Mouse (Mus musculus): ENCODE measurements around the gene Tshz3.

The Tshz3 gene

GRCm38 (mm10) chr7:36786713-36787421 lies 88.9 kb downstream of the Tshz3 start:
- DNase-seq (ENCODE audit: low spot score in 2 of 2) = no peak

DNA sequence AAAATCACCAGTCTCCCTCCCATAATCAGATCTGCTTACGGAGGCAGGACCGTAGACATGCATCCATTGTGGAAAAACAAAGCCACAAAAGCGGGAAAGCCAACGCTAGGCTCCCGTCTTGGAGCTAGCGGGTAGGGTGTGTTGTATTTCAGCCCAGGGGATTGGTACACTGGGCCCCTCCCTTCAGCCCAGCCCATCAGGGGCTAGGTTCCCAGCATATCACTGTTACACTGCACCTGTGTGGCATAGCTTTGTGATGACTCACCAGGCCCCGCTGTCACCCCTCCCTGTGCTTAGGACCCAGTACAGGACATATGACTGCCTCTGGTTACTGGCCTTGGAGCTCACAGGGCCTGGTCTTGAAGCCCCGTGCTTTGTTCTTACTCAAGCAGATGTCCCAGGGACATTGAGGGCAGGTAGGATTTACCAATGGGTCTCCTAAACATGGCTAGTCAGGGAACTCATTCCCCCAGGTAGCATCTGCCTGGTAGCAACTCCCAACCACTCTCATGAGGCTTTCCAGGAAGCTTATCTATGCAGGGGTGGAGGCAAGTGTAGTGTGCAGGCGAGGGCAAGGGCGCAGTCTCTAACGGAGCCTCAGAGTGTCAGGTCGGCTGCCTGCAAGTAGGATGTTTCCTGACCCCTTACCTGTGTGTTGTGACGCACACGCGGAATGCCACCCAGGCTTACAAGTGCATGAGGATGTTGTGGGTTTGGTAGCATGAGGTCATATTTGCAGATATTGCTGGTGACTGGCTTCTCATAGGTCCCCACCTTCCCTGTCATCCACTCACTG lies 98.7 kb downstream of the Tshz3 start:
- DNase-seq (ENCODE audit: low spot score in 2 of 2) = no peak

All from frontal cortex, postnatal 25 days (tissue).